Mouse (Mus musculus) heart, embryonic 16.5 days (tissue): ENCODE measurements around the gene Ubr2. TPM values are rescaled to one million over a fixed set of nuclear protein-coding genes. Genes with fewer than 3 reads are reported as not detected.

Experiments
- ATAC-seq: fragments of 200-750 bp; cut with Nextera tagmentation; replicated peaks from 2 replicates; pipeline ENCODE4 v1.8.0; 2017; ENCODE audit warnings: moderate number of reproducible peaks; ENCODE audit not compliant: insufficient read depth, low FRiP score; ENCODE audit errors: extremely low read depth
- H3K27ac ChIP-seq: fragments of 300-500 bp; sonication (generic); 2 replicates; pipeline ENCODE4 v1.5.1; 2014; ENCODE audit warnings: mild to moderate bottlenecking, low read length, control low read depth, moderate library complexity
- H3K27me3 ChIP-seq: fragments of 300-500 bp; sonication (generic); 2 replicates; pipeline ENCODE4 v1.6.1; 2014; ENCODE audit warnings: low read length, mixed read lengths; ENCODE audit not compliant: control insufficient read depth, insufficient read depth
- H3K36me3 ChIP-seq: fragments of 300-500 bp; sonication (generic); 2 replicates; pipeline ENCODE4 v1.6.1; 2014; ENCODE audit not compliant: control insufficient read depth, insufficient read depth
- H3K4me1 ChIP-seq: fragments of 300-500 bp; sonication (generic); 2 replicates; pipeline ENCODE4 v1.6.1; 2014; ENCODE audit warnings: low read length, mixed read lengths; ENCODE audit not compliant: control insufficient read depth, insufficient read depth
- H3K4me2 ChIP-seq: fragments of 300-500 bp; sonication (generic); 2 replicates; pipeline ENCODE4 v1.6.1; 2014; ENCODE audit warnings: low read depth, mild to moderate bottlenecking, control low read depth, low read length
- H3K4me3 ChIP-seq: fragments of 300-500 bp; sonication (generic); 2 replicates; pipeline ENCODE4 v1.5.1; 2014; ENCODE audit warnings: mild to moderate bottlenecking, control low read depth, low read length
- H3K9ac ChIP-seq: fragments of 300-500 bp; sonication (generic); 2 replicates; pipeline ENCODE4 v1.6.1; 2014; ENCODE audit warnings: low read length, control low read depth
- H3K9me3 ChIP-seq: fragments of 300-500 bp; sonication (generic); replicated peaks from 2 replicates; pipeline ENCODE4 v1.6.1; 2016; ENCODE audit warnings: low read length; ENCODE audit not compliant: control insufficient read depth
- WGBS: fragments of 180-500 bp; shearing (Covaris S2); extraction: QIAGEN DNeasy Blood & Tissue Kit; methylation state at CpG from one replicate; pipeline ENCODE4 v1.1.7; 2014; 5-methylcytosine and 5-hydroxymethylcytosine counted together
- polyA plus RNA-seq: library from polyadenylated mRNA; unstranded; fragments of >200 nt; fragmentation: Nextera tagmentation; extraction: Ambion mirVana; gene quantifications from 2 replicates; pipeline ENCODE4 v1.2.1, GENCODE M21; 2015

The Ubr2 gene
- polyA plus RNA-seq, 1 experiment from 2014 or later = 17.1 TPM

DNA sequence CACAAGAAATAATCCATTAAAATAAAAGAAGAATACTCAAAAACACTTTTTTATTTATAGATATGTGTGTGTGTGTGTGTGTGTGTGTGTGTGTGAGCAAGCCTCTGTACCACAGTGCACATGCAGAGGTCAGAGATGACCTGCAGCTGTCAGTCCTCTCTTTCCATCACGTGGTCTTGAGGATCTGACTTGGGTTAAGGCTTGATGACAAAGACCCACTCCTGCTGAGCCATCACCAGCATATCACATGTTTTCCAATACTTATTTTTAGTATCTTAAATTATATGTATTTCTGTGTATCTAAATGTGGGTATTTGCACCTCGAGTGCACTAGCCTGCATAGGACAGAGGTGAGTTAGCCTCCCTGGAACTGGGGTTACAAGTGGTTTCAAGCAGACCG is 14.7 kb downstream of the Ubr2 start:
- ATAC-seq = no peak
- H3K27ac ChIP-seq = no peak overlapping the region
- no peak overlapping the region for H3K9ac ChIP-seq
- no peak overlapping the region for H3K4me2 ChIP-seq
- peaks cover 47% of the 10 kb centered on the region for H3K36me3 ChIP-seq
- 70% methylated on average over 3 of the region's 3 CpGs for WGBS
- no peaks in the 10 kb centered on the region for H3K9me3 ChIP-seq
- H3K27me3 ChIP-seq = no peaks in the 10 kb centered on the region
- no peak overlapping the region for H3K4me3 ChIP-seq
- peaks cover 5% of the 10 kb centered on the region for H3K4me1 ChIP-seq

DNA sequence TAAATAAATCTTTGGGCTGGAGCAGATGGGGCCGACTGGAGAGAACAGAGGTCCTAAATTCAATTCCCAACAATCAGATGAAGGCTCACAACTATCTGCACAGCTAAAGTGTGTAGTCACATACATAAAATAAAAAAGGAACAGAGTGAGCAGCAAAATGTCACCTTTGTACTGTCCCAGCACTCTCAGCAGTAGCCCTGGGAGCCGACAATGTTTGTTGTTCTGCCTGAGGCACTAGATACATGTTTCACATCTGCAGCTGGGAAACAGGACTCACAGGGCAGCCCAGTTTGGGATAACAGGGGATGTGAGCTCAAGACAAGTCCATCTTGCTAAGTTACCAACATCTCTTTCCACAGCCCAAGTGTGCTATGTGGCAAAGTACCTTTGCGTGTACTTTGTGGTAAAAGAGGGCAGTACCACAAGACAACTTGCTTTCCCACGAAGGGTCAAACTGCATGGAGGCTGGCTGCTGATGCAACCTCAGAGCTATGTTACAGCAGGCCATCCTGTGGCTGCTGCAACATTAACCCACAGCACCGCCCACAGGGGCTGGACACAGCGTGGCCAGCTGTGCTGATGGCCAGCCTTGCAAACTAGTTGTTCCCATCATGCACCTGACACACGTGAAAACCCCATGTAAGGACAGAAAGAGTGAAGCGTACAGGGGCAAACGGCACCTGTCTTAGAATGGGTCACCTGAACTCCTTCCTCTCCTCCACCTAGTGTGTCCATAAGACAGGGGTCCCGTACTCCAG is 15.5 kb downstream of the Ubr2 start:
- Histone ChIP-seq H3K27me3 (no peaks in the 10 kb centered on the region), H3K9ac (no peak overlapping the region), H3K9me3 (no peaks in the 10 kb centered on the region), H3K4me2 (no peak overlapping the region), H3K27ac (no peak overlapping the region), H3K4me3 (no peak overlapping the region), H3K36me3 (peaks cover 47% of the 10 kb centered on the region), H3K4me1 (peaks cover 5% of the 10 kb centered on the region)
- 81% methylated on average over 10 of the region's 10 CpGs for WGBS
- ATAC-seq = no peak

GRCm38 (mm10) chr17:46993625-46994024 is 16.7 kb downstream of the Ubr2 start:
- no peak for ATAC-seq
- H3K27me3 ChIP-seq = no peaks in the 10 kb centered on the region
- H3K4me3 ChIP-seq = no peak overlapping the region
- H3K36me3 ChIP-seq = peaks cover 46% of the 10 kb centered on the region
- H3K9me3 ChIP-seq = no peaks in the 10 kb centered on the region
- no peak overlapping the region for H3K4me2 ChIP-seq
- 93% methylated on average over 8 of the region's 8 CpGs for WGBS
- no peak overlapping the region for H3K27ac ChIP-seq
- H3K9ac ChIP-seq = no peak overlapping the region
- H3K4me1 ChIP-seq = peaks cover 5% of the 10 kb centered on the region

DNA sequence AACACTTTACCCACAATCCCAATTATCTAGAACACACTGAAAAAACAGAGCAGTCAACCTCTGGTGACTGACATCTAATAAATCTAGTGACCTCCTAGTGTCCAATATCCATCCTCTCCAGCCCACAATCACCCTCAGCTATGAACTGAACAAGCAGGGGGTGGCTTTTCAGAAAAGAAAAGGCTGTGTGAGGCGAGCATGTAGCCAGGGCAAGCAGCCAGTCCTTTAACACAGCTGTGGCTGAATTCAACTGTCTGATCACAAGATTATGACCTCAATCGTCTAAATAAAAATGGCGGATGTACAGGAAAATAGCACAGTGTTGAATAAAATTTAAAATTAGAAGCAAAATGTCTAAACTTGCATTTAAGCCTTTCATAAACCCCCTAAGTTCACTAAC is 22.7 kb downstream of the Ubr2 start:
- Histone ChIP-seq H3K27me3 (no peaks in the 10 kb centered on the region), H3K36me3 (peaks cover 72% of the 10 kb centered on the region), H3K9me3 (no peaks in the 10 kb centered on the region), H3K4me3 (no peak overlapping the region), H3K9ac (no peak overlapping the region), H3K27ac (no peak overlapping the region), H3K4me1 (no peaks in the 10 kb centered on the region), H3K4me2 (no peak overlapping the region)
- ATAC-seq = no peak
- 87% methylated on average over 3 of the region's 3 CpGs for WGBS

DNA sequence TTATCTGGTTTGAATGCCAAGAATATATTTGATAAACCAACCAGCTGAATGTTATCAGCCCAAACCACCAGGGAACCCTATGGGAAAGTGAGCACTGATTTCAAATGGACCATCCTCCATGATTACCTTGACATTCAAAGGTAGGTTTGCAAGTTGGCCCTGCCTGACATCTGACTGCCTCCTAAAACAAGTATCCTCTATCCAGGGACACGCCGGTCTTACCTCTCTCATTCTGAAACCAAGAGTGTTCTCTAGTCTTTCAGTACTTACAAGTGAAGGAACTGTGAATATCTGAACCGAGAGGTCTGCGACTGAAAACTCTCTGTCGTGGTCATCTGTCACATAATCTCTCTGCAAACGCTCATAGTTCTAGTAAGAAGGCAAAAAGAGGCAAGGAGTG is 30.3 kb downstream of the Ubr2 start:
- no peak overlapping the region for H3K4me3 ChIP-seq
- no peak for ATAC-seq
- no peak overlapping the region for H3K4me2 ChIP-seq
- H3K36me3 ChIP-seq = peaks cover 78% of the 10 kb centered on the region
- H3K9me3 ChIP-seq = peaks cover 4% of the 10 kb centered on the region; the same call in 1 of the 2 replicates
- H3K4me1 ChIP-seq = no peaks in the 10 kb centered on the region
- H3K27ac ChIP-seq = no peak overlapping the region
- H3K27me3 ChIP-seq = no peaks in the 10 kb centered on the region
- 95% methylated on average over 6 of the region's 6 CpGs for WGBS
- H3K9ac ChIP-seq = no peak overlapping the region

- no peaks in the 10 kb centered on the region for H3K27me3 ChIP-seq
- no peak overlapping the region for H3K4me2 ChIP-seq
- no peak overlapping the region for H3K9ac ChIP-seq
- H3K9me3 ChIP-seq = peaks cover 4% of the 10 kb centered on the region; the same call in 1 of the 2 replicates
- no peak overlapping the region for H3K27ac ChIP-seq
- H3K36me3 ChIP-seq = peaks cover 80% of the 10 kb centered on the region
- no peaks in the 10 kb centered on the region for H3K4me1 ChIP-seq
- no peak overlapping the region for H3K4me3 ChIP-seq
- ATAC-seq = no peak
- 68% methylated on average over 3 of the region's 3 CpGs for WGBS
Observed at GRCm38 (mm10) chr17:46975183-46975582, 35.2 kb downstream of the Ubr2 start.

DNA sequence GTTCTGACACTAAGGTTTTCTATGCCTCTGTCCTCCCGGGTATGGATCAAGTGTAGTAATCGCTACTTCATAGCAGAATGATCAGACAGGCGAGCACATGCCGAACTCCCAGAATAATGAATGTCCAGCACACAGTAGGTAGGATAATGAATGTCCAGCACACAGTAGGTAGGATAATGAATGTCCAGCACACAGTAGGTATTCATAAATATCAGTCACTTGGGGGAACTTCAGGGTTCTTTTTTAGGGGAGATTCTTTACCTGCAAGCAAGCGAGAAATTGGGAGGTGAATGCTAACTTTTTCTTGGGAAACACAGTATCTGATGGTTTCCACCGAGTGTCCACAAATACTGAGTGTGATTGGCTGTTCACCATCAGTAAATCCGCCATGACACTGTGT is 37.8 kb downstream of the Ubr2 start:
- Histone ChIP-seq H3K9ac (no peak overlapping the region), H3K27ac (no peak overlapping the region), H3K4me3 (no peak overlapping the region), H3K27me3 (no peaks in the 10 kb centered on the region), H3K36me3 (peaks cover 76% of the 10 kb centered on the region), H3K9me3 (peaks cover 4% of the 10 kb centered on the region; the same call in 1 of the 2 replicates), H3K4me2 (no peak overlapping the region), H3K4me1 (no peaks in the 10 kb centered on the region)
- WGBS = 93% methylated on average over 7 of the region's 7 CpGs
- ATAC-seq = no peak

DNA sequence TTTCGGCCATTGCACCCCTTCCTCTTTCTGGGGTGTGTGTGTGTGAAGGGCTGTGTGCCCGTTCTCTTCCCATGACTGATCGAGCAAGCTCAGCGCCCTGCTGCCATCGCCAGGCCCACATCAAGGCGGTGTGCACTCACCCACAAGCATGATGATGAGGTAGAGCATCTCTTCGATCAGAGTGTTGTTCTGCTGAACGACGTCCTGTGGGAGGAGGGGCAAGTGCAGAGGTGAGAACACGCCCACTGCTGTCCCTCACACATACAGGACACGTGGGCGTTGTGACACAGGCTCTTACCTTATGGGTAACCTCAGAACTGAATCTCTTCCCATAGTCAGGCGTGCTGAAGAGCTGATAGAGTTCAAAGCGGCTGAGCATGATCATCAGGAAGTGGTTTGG is 43.5 kb downstream of the Ubr2 start:
- Histone ChIP-seq H3K36me3 (peaks cover 83% of the 10 kb centered on the region), H3K4me3 (no peak overlapping the region), H3K27me3 (no peaks in the 10 kb centered on the region), H3K9ac (no peak overlapping the region), H3K4me1 (no peaks in the 10 kb centered on the region), H3K27ac (no peak overlapping the region), H3K9me3 (no peaks in the 10 kb centered on the region), H3K4me2 (no peak overlapping the region)
- no peak for ATAC-seq
- WGBS = 88% methylated on average over 14 of the region's 14 CpGs

- Histone ChIP-seq H3K4me2 (no peak overlapping the region), H3K9ac (no peak overlapping the region), H3K4me3 (no peak overlapping the region), H3K27ac (no peak overlapping the region), H3K4me1 (peaks cover 8% of the 10 kb centered on the region), H3K27me3 (no peaks in the 10 kb centered on the region), H3K36me3 (peaks cover 83% of the 10 kb centered on the region), H3K9me3 (no peaks in the 10 kb centered on the region)
- 90% methylated on average over 13 of the region's 13 CpGs for WGBS
- no peak for ATAC-seq
Observed at GRCm38 (mm10) chr17:46963186-46963585, 47.2 kb downstream of the Ubr2 start.
